Mouse (Mus musculus) spleen, adult 2 months (tissue): ENCODE data around the gene Sdr9c7.

Source experiments
- CTCF ChIP-seq: fragments of 200-500 bp; IDR thresholded peaks from 2 replicates; pipeline ENCODE4 v1.5.1; 2011; ENCODE audit warnings: mild to moderate bottlenecking, inconsistent platforms; ENCODE audit not compliant: insufficient read depth, insufficient read length, insufficient replicate concordance; ENCODE audit errors: extremely low read depth
- POLR2A ChIP-seq: fragments of 200-500 bp; IDR thresholded peaks from 2 replicates; pipeline ENCODE4 v1.6.1; 2011; ENCODE audit warnings: low read depth, low read length, inconsistent platforms

DNA sequence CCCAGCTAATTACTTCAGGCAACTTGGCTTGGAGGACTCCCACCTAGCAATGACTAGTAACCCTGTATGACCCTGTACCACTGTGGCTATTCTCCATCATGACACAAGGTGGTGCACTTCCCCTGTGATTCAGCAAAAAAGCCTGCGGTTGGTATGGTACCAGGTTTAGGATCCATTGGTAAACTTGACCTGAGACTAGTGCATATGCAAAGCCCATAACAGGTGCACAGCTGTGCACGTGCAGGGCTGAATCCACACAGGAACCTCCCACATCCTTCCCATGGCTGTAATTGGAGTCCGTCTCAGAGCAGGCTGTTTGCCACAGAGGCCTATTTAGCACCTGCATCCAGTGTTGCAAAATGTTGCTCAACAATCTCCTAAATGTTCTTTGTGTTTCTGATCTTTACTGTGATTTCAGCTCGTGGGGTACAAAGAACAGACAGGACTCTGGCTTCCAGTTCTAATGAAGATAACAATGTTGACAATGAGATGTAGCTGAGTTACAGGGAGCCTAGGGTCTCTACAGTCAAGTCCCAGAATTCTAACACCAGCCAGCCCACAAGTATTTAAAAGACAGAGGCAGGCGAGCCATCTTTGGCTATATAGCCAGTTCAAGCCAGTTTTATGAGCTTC is 47.2 kb downstream of the Sdr9c7 start:
- TF ChIP-seq POLR2A (no peak), CTCF (peak; percentile 27; the same call in 1 of the 2 replicates)
